Mouse (Mus musculus) mature B cell (primary cell): ENCODE results near the gene Islr2.

Source experiments
- in situ Hi-C: fragments of 300-500 bp; cut with MboI; formaldehyde crosslinking; loops from 2 replicates; pipeline ENCODE4 v1.14.3; 2019

Gene Islr2

DNA sequence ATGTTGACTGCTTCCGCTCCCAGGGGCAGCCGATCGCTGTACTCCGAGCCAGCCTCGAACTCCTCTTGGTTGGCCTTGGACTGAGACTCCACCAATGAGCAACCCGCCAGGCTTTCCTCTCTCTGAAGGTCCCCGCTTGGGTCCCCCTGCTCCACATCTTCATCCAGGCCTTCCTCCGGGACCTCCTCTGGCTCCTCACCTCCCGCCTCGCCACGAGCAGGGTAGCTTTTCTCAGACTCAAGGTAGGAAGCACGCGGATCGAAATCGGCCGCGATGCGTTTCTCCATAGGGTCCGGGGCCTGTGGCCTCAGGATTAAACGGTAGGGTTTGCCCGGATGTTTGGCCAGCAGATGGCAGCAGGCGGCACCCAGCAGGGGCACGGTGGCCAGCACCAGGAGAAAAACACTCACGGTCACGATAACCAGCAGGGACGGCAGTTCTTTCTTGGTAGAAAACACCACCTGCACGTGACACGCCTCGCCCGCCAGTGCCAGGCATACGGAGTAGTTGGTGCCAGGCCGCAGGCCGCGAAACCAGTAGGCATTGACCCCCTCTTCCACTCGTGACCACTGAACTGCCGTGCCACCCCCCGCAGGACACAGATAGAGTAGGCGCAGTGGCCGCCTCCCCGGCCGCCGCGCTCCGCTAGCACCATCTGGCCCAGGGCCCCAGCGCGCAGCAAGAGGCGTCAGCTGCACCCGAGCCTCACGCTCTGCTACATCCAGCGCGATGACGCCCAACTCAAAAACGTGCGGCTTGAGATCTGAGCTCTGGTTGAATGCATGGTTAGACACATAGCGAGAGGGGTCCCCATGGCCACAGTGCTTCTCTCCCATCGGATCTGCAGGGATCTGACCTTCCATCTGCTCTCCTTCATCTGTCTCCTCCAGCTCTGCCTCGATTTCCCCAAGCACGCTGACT is 6.1 kb downstream of the Islr2 start:
- in situ Hi-C loops = no loop called here

DNA sequence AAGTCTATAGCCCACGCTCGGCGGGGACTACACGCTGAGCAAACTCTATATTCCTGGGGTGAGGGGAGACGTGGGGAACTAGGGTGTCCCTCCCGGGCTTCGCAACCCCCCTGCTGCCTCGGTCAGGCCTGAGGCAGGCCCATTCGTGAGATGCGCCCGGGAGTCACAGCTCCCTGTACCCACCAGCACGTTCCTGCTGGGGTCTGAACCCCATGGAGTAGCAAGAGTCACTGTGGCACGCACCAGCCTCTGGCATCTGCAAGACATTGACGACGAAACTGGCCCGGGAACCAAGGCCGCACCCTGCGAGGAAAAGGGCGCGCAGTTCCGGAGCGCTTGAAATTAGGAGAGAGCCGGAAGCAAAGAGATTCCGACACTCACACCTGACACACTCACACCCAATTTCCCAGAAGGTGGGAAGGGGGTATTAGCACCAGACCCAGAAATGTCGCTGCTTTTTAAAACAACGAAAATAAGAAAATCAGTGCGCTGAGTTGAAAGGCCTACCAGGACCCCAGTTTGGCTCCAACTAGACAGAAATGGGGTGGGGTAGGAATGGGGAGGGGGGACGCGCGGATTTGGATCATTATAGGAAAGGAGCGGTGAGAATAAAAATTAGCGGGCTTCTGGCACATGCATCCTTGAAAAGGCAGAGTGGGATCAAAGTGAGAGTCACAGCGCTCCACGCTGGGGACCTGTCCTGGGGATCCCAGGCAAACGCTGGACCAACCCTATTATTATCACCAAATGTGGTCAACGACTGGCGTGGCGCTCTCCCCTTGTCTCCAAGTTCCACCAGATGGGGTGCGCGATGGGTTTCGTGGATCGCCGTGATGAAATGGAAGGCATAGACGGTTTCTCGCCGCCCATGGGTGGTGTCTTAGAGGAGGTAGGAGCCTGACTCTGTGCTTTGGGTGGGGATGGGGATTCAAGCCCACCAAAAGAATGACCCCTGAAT is 7.2 kb downstream of the Islr2 start:
- in situ Hi-C loops = no loop called here

DNA sequence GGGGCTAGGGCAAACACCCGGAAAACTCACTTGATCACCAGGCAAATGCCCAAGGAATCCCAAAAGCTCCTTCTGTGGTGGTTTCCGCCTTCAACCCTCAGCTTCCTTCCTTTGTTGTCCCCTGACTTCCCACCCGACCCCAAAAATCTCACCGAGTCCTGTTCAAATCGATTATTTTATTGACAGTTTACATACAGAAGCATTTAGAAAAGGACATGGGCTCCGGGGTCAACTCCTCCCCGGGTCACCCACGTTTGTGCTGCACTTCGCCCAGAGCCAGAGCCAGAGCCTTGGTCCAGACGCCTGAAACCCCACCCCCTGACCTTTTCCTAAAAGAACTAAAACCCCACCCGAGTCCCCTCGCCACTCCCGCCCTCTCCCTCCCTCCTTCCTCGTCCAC is 8.0 kb downstream of the Islr2 start:
- in situ Hi-C loops = no loop called here

DNA sequence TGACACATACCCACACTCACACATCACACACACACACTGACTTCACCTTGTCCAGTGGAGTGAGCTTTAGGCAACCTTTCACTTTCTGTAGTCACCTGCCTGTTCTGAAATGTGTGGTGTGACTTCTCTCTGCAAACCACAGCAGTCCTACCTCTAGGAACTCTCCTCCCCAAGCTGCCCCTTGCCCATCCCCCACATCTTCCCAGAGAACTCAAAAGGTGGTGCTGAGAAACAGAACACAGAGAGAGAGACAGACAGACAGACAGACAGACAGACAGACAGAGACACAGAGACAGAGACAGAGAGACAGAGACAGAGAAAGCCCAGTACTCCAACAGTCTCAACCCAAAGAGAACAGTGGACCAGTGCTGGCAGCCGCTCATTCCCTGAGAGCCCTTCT is 8.4 kb downstream of the Islr2 start:
- in situ Hi-C loops = no loop called here

DNA sequence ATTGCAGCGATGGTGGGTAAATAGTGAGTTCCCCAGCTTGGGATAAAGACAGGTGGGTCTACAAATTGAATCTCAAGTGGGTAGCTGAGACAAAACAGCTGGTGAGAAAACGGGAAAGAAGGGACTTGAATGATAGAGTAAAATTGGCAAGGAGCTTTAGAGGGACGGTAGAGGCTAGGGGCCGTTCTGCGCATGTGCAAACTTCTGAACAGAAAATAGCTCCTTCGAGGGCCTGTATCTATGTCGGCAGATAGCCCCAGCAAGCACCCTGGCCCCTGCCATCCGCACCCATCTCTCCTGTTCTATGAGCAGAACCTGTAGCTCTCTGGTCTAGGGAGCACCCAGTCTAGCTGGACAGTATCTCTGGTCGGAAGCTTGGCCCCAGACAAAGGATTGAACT is 9.9 kb downstream of the Islr2 start:
- in situ Hi-C loops = no loop called here

DNA sequence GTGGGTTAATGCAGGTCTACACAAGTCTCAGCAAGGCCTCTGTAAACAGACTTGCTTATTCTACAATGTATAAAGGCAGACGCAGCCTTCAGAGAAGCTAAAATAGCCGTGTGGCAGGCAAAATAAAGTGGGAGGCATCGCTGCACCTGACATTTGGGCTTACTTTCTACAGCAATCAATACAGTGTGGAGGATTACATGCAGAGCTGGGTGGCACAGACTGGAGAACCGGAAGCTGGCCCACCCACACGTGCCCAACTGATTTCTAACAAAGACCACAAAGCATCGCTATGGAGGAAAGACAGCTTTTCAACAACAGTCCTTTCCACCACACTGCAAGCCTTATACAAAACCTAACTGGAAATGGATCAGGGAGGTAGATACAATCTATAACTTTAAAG is 19.7 kb downstream of the Islr2 start:
- in situ Hi-C loops = no loop called here

DNA sequence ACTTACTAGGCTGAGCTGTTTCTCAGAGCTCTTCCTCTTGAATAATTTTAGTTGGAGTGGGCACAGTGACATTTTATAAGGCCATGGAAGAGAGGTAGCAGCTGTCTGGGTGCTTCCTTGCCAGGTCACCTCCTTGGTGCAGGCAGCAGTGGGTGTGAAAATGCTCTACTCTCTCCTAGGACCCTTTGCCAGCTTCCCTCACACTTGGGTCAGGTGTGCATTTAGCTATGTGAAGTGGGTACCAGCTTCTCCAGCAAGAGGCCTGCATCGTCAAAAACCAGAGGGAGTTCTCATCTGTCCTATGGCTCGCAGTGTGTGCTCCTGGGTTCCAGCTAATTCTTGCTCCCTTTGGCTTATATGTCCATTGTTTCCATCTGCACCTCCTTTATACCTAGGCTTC is 24.7 kb downstream of the Islr2 start:
- in situ Hi-C loops = no loop called here

DNA sequence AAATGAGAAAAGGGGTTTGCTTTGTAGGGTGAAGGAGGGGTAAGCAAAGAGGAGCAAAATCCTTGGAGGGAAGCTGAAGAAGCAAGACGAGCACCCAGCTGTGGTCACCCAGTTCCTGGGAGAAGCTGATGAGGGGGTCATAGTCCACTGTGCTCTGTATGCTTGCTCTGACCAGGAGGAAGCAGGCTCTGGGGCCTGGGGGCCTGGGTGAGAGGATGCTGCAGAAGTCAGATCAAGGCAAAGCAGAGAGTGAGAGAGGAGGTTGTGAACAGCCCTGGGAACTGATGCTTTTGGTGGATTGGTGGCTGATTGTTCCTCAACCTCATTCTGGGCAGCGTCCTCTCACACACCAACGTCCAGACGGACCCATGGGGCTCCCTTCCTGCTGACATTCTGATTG is 27.0 kb downstream of the Islr2 start:
- in situ Hi-C loops = no loop called here

DNA sequence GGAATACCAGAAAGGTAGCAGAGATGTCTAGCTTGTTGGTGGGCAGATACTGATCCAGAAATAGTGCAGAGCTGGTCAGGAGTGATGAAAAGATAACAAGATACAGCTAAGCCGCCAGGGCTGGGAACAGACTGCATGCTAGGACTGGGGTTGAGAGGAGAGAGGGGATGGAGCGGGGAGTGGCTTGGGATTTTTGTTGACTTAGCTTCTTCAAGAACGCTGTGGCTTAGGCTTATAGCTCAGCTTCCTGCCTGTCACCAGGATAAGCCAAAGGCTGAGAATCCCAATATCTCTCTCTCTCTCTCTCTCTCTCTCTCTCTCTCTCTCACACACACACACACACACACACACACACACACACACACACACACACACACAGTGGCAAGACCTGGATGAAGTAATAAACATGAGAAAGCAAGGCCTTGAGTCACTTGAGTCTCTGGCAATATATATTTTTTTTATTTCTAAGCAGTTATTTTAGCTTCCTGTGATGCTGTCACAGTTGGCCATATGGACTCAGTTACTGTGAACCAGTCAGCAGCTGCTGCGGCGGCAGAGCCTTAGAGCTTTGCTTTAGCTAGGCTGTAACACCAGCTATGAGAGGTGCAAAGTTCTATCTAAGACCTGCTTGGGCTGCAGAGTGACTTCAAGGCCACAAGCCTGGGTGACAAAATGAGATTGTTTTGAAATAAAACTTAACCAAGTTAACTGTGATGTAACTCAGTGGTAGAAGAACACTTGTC is 28.2 kb downstream of the Islr2 start:
- in situ Hi-C loops = no loop called here

DNA sequence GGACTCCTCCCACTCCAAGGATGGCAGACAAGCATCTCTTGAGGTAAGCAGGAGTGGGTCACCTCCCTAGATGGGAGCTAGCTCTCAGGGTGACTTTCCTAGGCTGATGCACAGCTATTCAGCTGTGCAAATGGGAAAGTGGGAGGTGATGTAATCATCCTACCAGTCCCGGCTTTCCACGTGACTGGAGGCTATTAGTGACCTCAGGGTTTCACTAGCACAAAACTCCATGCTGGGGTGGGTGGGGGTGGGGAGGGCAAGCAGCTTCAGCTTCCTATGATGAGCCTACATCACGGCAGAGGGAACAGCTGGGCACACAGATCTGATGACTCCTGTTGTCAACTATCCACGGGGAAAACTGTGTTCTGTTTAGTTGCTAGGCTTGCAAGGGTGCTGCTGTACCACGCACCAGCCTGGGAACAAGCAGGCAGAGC is 29.3 kb downstream of the Islr2 start:
- in situ Hi-C loops = no loop called here

DNA sequence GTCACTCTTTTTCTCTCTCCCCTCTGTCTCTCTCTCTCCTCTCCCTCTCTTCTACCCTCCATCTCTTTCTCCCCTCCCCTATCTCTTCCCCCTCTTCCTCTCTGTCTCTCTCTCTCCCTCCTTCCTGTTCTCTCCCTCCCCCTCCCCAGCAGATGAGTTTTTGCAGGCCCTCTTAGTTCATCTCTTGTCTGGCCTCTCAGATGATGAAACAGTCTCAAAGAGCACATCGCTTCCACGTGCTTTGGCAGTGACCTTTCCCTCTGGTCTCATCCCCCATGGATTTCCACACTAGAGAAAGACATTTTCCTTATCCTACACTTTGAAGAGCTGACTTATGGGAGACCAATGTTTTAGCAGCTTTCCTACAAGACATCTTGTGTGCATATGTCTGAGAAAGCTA is 31.3 kb downstream of the Islr2 start:
- in situ Hi-C loops = no loop called here

DNA sequence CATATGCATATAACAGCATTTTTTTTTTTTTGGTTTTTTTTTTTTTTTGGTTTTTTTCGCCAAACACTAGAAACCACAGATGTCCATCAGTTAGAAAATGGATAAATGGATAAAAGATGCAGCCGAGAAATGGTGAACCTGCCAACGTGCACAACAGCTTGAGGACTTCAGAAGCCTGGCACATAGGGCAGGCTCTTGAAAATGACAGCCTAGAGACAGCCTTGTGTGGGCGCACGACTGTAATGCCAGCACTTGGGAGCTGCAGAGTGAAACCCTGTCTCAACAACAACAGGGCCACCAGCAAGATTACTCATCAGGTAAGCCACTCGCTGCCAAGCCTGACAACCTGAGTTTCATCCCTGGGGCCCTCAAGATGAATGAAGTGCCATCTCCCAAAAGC is 34.7 kb downstream of the Islr2 start:
- in situ Hi-C loops = no loop called here

DNA sequence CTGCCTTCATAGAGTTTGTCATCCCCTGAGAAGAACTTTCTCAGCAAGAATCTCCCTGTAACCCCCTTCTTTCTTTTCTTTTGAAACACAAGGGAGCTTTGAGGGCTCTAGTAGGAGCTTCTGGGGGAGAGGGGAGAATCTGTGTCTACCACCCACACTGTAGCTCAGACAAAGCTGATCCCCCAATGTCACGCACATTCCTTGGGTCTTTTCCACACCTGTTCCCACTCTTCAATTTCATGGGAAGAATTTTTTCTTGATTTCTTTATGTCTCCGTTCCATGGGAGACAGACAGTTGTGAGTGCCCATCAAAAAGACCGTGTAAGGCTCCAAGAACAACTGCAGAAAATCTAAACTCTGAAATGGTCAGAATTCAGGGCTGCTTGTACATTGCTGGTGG is 35.2 kb downstream of the Islr2 start:
- in situ Hi-C loops = no loop called here

DNA sequence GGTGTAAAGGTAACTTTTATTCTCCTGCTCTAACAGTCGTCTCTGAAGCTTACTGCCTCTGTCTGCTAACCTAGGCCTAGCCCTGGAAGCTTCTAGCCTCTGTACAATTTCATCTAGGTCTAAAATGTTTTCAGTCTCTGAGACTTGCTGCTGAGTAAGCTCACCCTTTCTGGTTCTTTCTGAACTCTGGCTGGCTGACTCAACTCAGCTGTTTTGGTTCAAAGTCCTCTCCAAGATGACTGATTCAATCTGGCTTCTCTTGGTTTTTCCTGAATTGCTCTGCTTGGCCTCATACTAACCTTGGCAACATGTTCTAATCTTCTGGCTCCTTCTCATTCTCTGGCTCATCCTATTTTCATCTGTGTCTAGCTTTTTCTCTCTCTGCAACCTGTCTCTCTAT is 38.3 kb downstream of the Islr2 start:
- in situ Hi-C loops = no loop called here

DNA sequence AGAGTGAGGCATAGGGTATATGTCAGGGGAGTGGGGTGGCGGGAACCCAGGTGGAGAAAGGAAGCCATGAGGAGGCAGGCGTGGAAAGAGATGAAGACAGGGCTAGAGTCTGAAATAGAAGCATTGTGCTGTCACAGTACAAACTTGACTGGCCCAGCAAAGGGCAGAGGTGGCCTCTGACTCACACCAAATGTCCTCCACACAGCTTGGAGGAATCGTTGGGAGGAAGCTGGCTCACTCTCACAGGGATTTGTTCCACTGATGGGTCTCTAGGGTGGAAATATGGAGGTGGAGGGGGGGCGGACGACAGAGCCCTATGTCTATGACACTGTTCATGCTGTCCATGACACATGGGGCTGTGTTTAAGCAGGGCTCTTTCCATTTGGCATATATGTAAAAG is 41.0 kb downstream of the Islr2 start:
- in situ Hi-C loops = no loop called here

DNA sequence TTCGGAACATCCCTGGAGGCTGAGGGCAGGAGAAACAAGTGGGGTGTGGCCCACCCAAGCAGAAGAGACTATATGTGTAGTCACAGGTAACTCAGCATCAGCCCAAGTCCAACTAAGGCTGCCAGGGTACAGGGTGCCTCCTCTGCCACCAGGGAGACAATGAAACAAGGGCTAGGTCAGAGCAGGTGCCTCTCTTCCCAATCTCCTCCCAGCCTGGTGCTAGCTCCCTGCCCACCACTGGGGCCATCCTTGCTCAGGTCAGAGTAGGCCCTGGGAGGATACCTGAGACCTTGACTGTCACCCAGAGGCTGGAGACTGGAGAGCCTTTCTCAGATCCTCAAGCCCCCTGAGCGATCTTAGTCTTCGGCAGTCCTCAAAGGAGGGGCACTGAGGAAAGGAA is 41.9 kb downstream of the Islr2 start:
- in situ Hi-C loops = no loop called here

DNA sequence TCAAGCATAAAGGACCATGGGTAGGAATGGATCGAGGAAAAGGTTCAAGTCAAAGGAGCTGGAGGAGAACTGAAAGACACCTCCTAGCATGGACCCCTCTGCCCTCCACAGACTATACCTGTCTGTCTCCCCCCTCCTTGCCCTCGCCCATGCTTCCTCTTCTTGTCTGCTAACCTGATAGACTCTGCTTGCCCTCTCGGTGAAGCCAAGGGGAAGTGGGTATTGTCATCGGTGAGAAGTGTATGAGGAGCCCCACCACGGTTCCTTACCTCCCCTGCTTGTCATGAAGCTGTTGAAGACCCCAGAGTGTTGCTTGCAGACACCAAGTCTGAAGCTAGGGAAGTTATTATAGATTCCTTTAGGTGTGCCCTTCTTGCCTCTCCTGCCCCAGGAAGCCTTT is 43.8 kb downstream of the Islr2 start:
- in situ Hi-C loops = no loop called here

DNA sequence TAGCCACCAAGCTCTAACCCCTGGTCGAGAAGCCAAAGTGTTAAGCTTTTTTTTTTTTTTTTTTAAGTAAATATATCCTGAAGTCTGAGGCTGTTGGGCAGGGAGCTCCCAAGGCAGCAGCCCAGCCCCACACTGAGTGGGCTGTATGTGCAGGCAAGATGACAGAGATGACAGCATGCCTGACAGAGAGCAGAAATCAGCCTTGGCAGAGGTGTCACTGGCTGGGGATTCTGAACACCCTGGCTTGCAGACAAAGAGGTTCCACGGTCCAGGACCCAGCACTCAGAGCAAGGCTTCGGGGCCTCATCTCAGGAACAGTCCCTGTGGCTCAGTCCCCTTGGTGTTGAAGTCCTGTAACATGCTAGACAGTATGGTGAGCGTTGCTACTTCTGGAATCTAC is 44.3 kb downstream of the Islr2 start:
- in situ Hi-C loops = no loop called here

DNA sequence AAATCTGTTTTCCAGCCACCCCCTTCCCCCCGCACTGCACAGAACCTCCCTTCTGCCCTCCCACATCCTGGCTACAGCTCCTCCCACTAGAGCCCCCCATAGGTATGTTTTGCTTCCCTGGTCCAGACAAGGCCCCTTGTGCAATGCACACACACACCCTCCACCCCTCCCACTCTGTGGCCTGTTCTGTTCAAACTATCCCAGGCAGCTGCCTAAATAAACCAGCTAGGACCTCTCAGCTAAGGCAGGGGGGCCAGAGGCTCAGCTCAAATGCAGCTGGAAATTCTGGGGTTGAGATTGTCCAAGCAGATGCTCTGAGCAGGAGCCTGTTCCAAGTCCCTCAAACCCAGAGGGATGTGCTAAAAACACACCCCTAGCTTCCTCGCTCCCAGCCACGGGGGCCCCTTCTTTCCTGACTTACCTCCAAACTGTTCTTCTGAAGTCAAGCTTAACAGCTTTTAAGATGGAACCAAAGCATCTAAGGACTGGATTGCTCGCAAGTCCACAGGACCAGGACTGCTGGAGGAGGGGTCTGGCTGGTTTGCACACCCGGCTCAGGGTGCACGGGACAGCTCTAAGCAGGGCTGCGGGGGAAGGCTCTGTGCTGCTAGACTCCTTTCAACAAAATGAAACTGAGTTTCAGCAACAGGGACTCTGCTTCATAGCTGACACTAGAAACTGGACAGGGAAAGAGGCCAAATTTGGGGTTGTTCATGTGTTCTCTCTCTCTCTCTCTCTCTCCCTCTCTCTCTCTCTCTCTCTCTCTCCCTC is 45.4 kb downstream of the Islr2 start:
- in situ Hi-C loops = no loop called here

DNA sequence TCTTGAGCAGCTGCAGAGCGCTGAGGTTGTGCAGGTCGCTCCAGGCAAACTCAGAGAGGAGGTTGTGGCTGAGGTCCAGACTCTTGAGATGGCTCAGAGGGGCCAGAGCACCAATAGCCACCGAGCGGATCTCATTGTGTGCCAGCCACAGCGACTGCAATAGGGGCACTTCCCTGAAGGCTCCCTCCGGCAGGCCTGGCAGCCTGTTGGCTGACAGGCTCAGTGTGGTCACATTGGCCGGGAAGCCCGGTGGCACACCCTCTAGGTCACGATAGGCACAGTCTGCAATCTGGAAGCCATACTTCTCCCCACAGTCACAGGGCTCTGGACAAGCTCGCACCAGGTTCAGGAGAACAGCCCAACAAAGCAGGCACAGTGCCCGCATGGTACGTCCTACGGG is 46.3 kb downstream of the Islr2 start:
- in situ Hi-C loops = no loop called here

DNA sequence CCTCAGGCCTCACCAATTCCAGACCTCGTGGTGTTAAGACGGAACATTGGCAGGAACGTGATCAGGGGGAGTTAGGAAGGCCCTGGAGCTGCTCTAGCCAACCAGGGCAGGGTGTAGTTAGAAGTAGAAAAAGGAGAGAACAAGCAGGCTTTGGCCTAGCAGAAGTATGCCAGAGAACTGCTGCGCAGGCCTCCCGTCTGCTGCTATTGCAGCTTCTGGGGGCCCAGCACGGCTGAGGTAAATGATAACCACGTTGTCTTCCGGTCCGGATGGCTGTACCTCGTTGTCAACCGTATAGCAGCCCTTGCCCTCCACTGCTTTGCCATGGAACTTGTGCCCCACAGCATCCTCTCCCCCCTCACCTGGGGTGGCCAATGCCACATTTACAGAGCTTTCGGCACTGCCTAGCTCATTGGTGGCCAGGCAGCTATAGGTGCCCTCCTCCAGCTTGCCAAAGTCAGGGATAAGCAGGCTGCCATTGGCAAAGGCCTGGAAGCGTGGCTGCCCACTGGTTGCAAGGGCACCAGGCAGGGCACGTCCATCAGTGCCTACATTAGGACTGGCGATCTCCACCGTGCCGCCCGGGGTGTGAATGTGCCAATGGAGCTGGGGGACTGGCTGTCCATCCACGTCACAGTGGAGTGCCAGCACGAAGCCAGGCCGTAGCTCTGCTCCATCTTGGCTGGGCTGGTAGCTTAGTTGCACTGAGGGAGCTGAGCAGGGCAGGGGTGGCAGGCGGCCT is 47.1 kb downstream of the Islr2 start:
- in situ Hi-C loops = no loop called here
